Mouse (Mus musculus) layer of hippocampus, adult 11-12 months (tissue): ENCODE data around the gene Zbtb25.

Experiments used
- DNase-seq: peaks from one replicate; pipeline ENCODE4 v3.0.0; 2022; ENCODE audit warnings: low spot score

The Zbtb25 gene

GRCm38 (mm10) chr12:76369206-76369977 lies at the start of gene Zbtb25:
Gene Zbtb25, minus strand, starts transcription at chr12:76369602.
- DNase-seq, result peak; percentile 91

DNA sequence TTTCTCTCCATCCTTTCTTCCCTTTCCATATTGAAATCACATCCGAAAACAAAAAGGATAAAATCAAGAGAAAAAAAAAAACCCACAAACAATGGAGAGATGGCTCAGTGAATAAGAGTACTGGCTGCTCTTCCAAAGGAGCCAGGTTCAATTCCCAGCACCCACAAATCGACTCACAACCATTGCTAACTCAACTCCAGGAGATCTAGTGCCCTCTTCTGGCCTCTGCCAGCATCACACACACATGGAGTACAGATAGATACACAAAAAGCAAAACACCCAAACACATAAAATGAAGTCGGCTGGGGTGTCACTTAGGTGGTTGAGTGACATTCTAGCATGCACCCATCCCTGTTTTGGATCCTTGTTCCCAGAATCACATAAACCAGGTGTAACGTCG lies 48.9 kb upstream of the Zbtb25 start:
- DNase-seq, result no peak

- no peak for DNase-seq
These were observed 48.0 kb upstream of the Zbtb25 start, which contains the start of gene Ppp1r36 for GRCm38 (mm10) chr12:76417433-76417854. Gene Ppp1r36, plus strand, starts transcription at chr12:76417538.

DNA sequence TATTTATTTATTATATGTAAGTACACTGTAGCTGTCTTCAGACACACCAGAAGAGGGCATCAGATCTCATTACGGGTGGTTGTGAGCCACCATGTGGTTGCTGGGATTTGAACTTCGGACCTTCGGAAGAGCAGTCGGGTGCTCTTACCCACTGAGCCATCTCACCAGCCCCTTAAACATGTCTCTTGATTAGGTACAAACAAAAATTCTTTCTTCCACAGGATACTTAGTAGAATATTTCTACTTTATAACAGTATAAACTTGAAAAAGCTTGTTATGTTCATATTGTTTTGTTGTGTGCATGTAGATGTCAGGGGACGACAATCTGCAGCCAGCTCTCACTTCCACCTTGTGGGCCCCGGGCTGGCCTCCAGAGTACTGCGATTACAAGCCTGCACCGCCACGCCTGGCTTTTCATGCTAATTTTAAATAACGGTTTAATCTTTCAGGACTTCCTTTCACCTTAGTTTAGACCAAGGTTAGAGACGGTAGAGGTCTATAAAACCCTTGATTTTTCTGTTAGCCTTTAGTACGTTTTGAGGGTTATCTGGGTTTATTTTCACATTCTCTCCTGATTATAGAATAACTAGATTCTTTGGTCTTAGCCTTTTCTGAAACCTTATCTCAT lies 46.1 kb upstream of the Zbtb25 start:
- DNase-seq, result no peak

DNA sequence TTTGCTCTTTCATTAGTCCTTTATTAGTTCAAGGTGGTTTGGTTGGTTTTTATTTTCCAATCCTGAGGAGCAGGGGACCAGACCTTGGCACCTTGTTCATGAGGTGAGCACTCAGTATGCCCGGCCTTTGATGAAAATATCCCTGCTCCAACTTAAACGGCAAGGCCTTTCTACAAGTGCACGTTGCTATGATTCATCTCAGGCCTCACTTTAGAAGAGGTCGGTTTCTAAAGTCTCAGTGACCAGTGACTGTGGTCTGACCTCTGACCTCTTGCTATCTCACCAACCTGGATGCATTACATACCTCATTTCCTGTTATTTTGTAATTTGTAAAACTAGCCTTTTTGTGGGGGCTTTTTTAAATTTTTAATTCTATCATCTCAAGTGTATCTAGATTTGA lies 39.8 kb upstream of the Zbtb25 start:
- no peak for DNase-seq

- DNase-seq, result no peak
These were observed 37.8 kb upstream of the Zbtb25 start for GRCm38 (mm10) chr12:76407184-76407583.

- DNase-seq, result no peak
These were observed 36.6 kb upstream of the Zbtb25 start for GRCm38 (mm10) chr12:76405971-76406370.

GRCm38 (mm10) chr12:76405183-76405970 lies 36.0 kb upstream of the Zbtb25 start:
- DNase-seq, result peak; percentile 34

DNA sequence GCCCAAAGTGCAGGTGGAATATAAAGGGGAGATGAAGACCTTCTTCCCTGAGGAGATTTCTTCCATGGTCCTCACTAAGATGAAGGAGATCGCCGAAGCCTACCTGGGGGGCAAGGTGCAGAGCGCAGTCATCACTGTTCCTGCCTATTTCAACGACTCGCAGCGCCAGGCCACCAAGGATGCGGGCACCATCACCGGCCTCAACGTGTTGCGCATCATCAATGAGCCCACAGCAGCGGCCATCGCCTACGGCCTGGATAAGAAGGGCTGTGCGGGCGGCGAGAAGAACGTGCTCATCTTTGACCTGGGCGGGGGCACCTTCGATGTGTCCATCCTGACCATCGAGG lies 35.4 kb upstream of the Zbtb25 start:
- no peak for DNase-seq

- peak; percentile 100 for DNase-seq
These were observed 34.6 kb upstream of the Zbtb25 start, which contains the start of gene Hspa2 for GRCm38 (mm10) chr12:76403886-76404537. Gene Hspa2, plus strand, starts transcription at chr12:76404176.

- DNase-seq, result peak; percentile 16
These were observed 33.8 kb upstream of the Zbtb25 start for GRCm38 (mm10) chr12:76402991-76403885.

DNA sequence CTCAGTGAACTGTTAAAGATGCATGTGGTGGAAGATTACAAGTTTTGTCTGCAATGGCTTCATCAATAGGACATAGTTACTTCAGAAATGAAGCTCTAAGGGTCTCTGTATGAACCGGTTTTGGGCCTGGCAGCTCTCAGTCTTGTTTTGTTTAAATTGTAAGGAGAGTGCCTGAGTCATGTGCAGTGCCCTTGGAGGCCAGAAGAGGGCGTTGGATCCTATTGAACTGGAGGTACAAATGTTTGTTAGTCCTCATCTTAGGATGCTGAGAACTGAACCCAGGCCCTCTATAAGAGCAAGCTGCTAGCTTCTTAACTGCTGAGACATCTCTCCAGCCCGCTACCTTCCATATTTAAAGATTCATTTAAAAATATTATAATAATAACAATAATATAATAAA lies 32.3 kb upstream of the Zbtb25 start:
- no peak for DNase-seq

GRCm38 (mm10) chr12:76397281-76397680 lies 27.9 kb upstream of the Zbtb25 start:
- no peak for DNase-seq

DNA sequence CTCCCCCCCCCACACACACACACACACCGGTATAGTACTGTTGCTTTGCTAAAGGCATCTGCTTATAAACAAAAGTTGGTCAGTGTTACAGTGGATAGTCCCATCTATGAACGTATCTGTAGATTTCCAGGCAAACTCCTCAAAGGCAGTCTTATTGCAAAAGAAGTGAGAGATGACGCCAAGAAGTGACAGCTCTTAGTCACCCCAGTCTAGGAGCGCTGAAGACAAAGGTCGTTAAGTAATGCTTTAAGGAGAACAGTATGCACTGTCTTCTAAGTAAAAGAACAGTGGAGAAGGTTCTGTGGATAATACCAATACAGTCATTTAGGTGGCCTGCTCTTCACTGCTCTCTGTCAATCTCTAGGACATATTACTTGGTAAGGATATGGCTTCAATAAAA lies 23.6 kb upstream of the Zbtb25 start:
- DNase-seq, result no peak

DNA sequence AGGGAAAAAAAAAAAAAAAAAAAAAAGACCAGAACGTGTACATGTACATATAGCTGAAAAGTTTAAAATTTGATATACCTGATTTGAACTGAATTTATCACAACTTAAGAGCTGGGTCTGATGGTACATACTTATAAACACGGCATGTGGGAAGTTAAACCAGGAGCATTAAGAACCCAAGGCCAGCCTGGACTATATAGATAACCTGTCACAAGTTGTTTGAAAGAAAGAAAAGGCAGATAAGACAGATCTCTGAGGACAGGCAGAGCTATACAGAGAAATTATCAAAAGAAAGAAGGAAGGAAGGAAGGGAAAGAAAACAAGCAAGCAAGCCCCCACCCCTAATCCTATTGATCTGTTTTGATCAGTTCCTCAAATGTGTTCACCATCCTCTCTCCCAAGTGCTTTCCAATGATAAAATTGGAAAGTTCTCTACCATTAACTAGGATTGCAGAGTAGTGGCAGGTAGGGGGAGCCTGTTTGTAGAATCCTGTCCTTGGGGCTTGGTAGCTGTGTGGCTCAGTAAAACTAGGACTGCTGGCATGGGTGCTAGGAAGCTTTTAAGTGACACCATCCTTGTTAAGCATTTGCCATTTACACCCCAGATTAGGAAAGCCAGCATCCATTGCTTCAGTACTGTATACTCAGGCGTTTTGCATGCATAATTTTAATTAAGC lies 22.3 kb upstream of the Zbtb25 start:
- no peak for DNase-seq

- no peak for DNase-seq
These were observed 19.4 kb upstream of the Zbtb25 start for GRCm38 (mm10) chr12:76388794-76389193.

GRCm38 (mm10) chr12:76385342-76385741 lies 15.9 kb upstream of the Zbtb25 start:
- DNase-seq, result no peak

GRCm38 (mm10) chr12:76380151-76380550 lies 10.7 kb upstream of the Zbtb25 start:
- no peak for DNase-seq

DNA sequence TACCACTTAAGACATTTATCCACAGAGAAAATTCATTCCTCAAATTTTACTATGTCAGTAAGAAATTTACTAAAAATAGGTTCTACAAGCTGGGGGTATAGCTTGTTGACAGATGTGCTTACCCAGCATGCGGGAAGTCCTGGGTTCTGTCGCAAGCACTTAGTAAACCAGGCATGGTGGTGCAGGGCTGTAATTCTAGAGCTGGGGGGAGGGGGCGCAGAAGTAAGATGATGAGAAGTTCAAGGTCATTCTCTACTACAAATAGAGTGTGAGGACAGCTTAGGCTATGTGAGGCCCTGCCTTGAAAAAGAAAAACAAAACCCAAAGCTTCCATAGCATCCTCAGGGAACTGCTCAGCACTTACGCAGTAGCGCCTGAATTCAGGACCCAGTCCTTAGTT lies 9.2 kb upstream of the Zbtb25 start:
- no peak for DNase-seq

DNA sequence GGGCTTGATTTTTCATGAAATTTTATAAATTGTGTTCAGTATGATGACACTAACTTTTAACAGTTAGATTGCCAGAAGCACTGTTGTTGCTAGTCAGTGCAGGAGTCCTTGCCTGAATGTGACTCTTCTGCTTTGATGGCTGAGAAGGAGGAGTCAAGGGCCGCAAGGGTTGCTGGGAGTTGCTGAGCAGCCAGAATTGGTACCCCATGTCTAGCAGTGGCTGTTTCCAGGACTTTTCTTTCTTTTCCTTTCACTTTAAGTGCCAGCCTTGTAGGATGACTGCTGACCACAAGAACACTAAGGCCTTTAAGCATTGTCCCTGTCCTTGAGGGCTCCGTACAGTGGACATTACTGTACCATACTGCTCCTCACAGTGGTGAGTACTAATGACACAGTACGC lies 8.3 kb upstream of the Zbtb25 start:
- no peak for DNase-seq

GRCm38 (mm10) chr12:76377059-76377458 lies 7.7 kb upstream of the Zbtb25 start:
- DNase-seq, result no peak
